Mouse (Mus musculus) thymus, adult 2 months (tissue): Measurements from ENCODE around the gene Gm20388.

Experiments
- CTCF ChIP-seq: fragments of 200-500 bp; IDR thresholded peaks from 2 replicates; pipeline ENCODE4 v1.5.1; 2012; ENCODE audit warnings: mild to moderate bottlenecking, control low read depth, low read length, moderate library complexity, borderline replicate concordance; ENCODE audit not compliant: control insufficient read depth, poor library complexity, insufficient read depth; ENCODE audit errors: extremely low read depth
- POLR2A ChIP-seq: fragments of 200-500 bp; IDR thresholded peaks from 2 replicates; pipeline ENCODE4 v1.6.1; 2012; ENCODE audit warnings: mild to moderate bottlenecking, low read length, control low read depth, moderate library complexity; ENCODE audit not compliant: control insufficient read depth, poor library complexity, insufficient read depth; ENCODE audit errors: extremely low read depth

- TF ChIP-seq CTCF (no peak), POLR2A (no peak)
Measured at GRCm38 (mm10) chr8:122585411-122585891, 2674.8 kb downstream of the Gm20388 start.
